Mouse (Mus musculus) midbrain, embryonic 12.5 days (tissue): Measurements from ENCODE around the gene Plppr3. TPM values are rescaled to one million over a fixed set of nuclear protein-coding genes. Genes with fewer than 3 reads are reported as not detected.

Source experiments
- microRNA-seq: library from miRNA; unstranded; fragments of <30 nt; microRNA quantifications from one replicate; pipeline ENCODE4, GENCODE M21; 2017
- polyA plus RNA-seq: library from polyadenylated mRNA; unstranded; fragments of >200 nt; fragmentation: Nextera tagmentation; extraction: Ambion mirVana; gene quantifications from 2 replicates; pipeline ENCODE4 v1.2.1, GENCODE M21; 2016

Plppr3 gene
- polyA plus RNA-seq, 1 experiment from 2014 or later, result 296 TPM

Small RNA genes lying within 50 kb of the gene (microRNA-seq; reads per million reads assigned to microRNA genes)
- not detected for gene Mir6910

Other genes starting within 250 kb of the Plppr3 start
- gene Shc2, start 236.7 kb downstream of the Plppr3 start, polyA plus RNA-seq, result 22.8 and 23.3 TPM in 2 replicates
- gene Odf3l2, start 228.9 kb downstream of the Plppr3 start, polyA plus RNA-seq, result not detected in 2 replicates
- 0.60 and 1.7 TPM in 2 replicates for gene Madcam1, start 210.1 kb downstream of the Plppr3 start, polyA plus RNA-seq
- 62.4 and 72.3 TPM in 2 replicates for gene Tpgs1, start 205.3 kb downstream of the Plppr3 start, polyA plus RNA-seq
- gene Cdc34, start 192.4 kb downstream of the Plppr3 start, polyA plus RNA-seq, result 139 and 156 TPM in 2 replicates
- gene Gzmm, start 185.6 kb downstream of the Plppr3 start, polyA plus RNA-seq, result 1.4 TPM in 2 replicates
- gene Bsg, start 170.1 kb downstream of the Plppr3 start, polyA plus RNA-seq, result 540 and 588 TPM in 2 replicates
- 0.18 and 0.25 TPM in 2 replicates for gene Hcn2, start 158.0 kb downstream of the Plppr3 start, polyA plus RNA-seq
- gene Polrmt, start 128.1 kb downstream of the Plppr3 start, polyA plus RNA-seq, result 45.3 and 46.3 TPM in 2 replicates
- gene Fgf22, start 119.6 kb downstream of the Plppr3 start, polyA plus RNA-seq, result 0.48 and 0.55 TPM in 2 replicates
- gene Rnf126, start 107.7 kb downstream of the Plppr3 start, polyA plus RNA-seq, result 98.8 and 104 TPM in 2 replicates
- gene Fstl3, start 97.4 kb downstream of the Plppr3 start, polyA plus RNA-seq, result 1.0 and 1.6 TPM in 2 replicates
- gene Prss57, start 83.7 kb downstream of the Plppr3 start, polyA plus RNA-seq, result 0.27 TPM in 1 of 2 replicates, not detected in the other
- gene Palm, start 81.1 kb downstream of the Plppr3 start, polyA plus RNA-seq, result 198 and 204 TPM in 2 replicates
- gene Misp, start 53.6 kb downstream of the Plppr3 start, polyA plus RNA-seq, result 0.94 and 1.0 TPM in 2 replicates
- 202 TPM in 2 replicates for gene Ptbp1, start 20.2 kb downstream of the Plppr3 start, polyA plus RNA-seq
- 14.3 and 16.7 TPM in 2 replicates for gene Prtn3, start 158 bp downstream of the Plppr3 start, polyA plus RNA-seq
- gene Elane, start 11.6 kb upstream of the Plppr3 start, polyA plus RNA-seq, result not detected in 2 replicates
- gene Cfd, start 16.2 kb upstream of the Plppr3 start, polyA plus RNA-seq, result not detected in 2 replicates
- 65.4 and 68.4 TPM in 2 replicates for gene Med16, start 34.3 kb upstream of the Plppr3 start, polyA plus RNA-seq
- 27.9 and 34.2 TPM in 2 replicates for gene Gm26602, start 36.2 kb upstream of the Plppr3 start, polyA plus RNA-seq
- 1.4 and 1.5 TPM in 2 replicates for gene Kiss1r, start 42.3 kb upstream of the Plppr3 start, polyA plus RNA-seq
- 157 and 167 TPM in 2 replicates for gene R3hdm4, start 46.6 kb upstream of the Plppr3 start, polyA plus RNA-seq
- gene Arid3a, start 52.4 kb upstream of the Plppr3 start, polyA plus RNA-seq, result 4.0 and 5.6 TPM in 2 replicates
- gene Wdr18, start 85.5 kb upstream of the Plppr3 start, polyA plus RNA-seq, result 90.4 and 97.0 TPM in 2 replicates
- gene Grin3b, start 96.1 kb upstream of the Plppr3 start, polyA plus RNA-seq, result 0.39 and 0.54 TPM in 2 replicates
- gene Tmem259, start 109.7 kb upstream of the Plppr3 start, polyA plus RNA-seq, result 19.3 and 20.9 TPM in 2 replicates
- gene Cnn2, start 114.0 kb upstream of the Plppr3 start, polyA plus RNA-seq, result 109 and 168 TPM in 2 replicates
- 7.6 and 8.5 TPM in 2 replicates for gene Abca7, start 121.9 kb upstream of the Plppr3 start, polyA plus RNA-seq
- 4.5 and 5.6 TPM in 2 replicates for gene Arhgap45, start 142.0 kb upstream of the Plppr3 start, polyA plus RNA-seq
- 172 and 173 TPM in 2 replicates for gene Polr2e, start 165.2 kb upstream of the Plppr3 start, polyA plus RNA-seq
- 483 and 524 TPM in 2 replicates for gene Gpx4, start 172.5 kb upstream of the Plppr3 start, polyA plus RNA-seq
- 14.7 and 15.7 TPM in 2 replicates for gene Sbno2, start 230.9 kb upstream of the Plppr3 start, polyA plus RNA-seq
- gene Stk11, start 241.2 kb upstream of the Plppr3 start, polyA plus RNA-seq, result 16.7 and 20.3 TPM in 2 replicates